In genomic region chr7:110257059-110257458, GRCm38 (mm10) we compare ENCODE assay signal across 19 mouse cellular contexts. TPM values are rescaled to one million over a fixed set of nuclear protein-coding genes. Genes with fewer than 3 reads are reported as not detected.
DNase-seq lines count a peak whose midpoint lies in the region; ATAC-seq and TF ChIP-seq lines count a peak whose summit lies in the region.
"Had no signal": no experiment of that assay in that cellular context is flagged by ENCODE, and none has a peak within 500 bp of the region (broad histone marks: within the 10 kb centered on the region; RNA-seq: fewer than 3 reads in every experiment).

No protein-coding gene starts in this region.

- no peak for ATAC-seq in heart, embryonic 12.5 days (ENCODE audit: insufficient number of reproducible peaks, low FRiP score)
- ATAC-seq: forebrain, embryonic 13.5 days; inflammation-experienced regulatory T-cells, adult 6 months; lung, postnatal 0 days had no signal

- no peaks in the 10 kb centered on the region for H3K79me2 ChIP-seq in MEL (ENCODE audit: control insufficient read depth, insufficient read depth, low read length, poor library complexity)
- H3K79me2 ChIP-seq in macrophage (ENCODE audit: inconsistent target) = peaks cover 95% of the 10 kb centered on the region

- 61% methylated on average over 2 of the region's 2 CpGs for WGBS in heart, embryonic 12.5 days
- 7% methylated on average over 2 of the region's 2 CpGs for WGBS in macrophage (ENCODE audit: missing documents)

- TF ChIP-seq RAD21 in MEL (IDR thresholded peaks at IDR 0.05; ENCODE audit: low read depth, low read length) = no peak

- peak overlapping the region; percentile 18; the same call in 1 of the 2 replicates for H3K27ac ChIP-seq in heart, embryonic 12.5 days (ENCODE audit: poor library complexity, severe bottlenecking)
- H3K27ac ChIP-seq in MEL (ENCODE audit: control insufficient read depth, low read depth, low read length) (no peak overlapping the region), macrophage (0 out of 2 replicates have a peak overlapping the region, but pooled peaks have one; percentile 5)
- H3K27ac ChIP-seq: forebrain, embryonic 13.5 days; hindbrain, embryonic 13.5 days; limb, embryonic 15.5 days; liver, embryonic 15.5 days had no signal

- peaks cover 12% of the 10 kb centered on the region for H3K36me3 ChIP-seq in heart, embryonic 12.5 days
- H3K36me3 ChIP-seq in MEL (ENCODE audit: control insufficient read depth in 1 of 2, insufficient read depth in 2 of 2, low read length in 2 of 2) (peaks cover 6 to 9% of the 10 kb centered on the region in 2 experiments), macrophage (ENCODE audit: inconsistent target) (peaks cover 13% of the 10 kb centered on the region)
- H3K36me3 ChIP-seq: liver, embryonic 15.5 days had no signal

- H3K4me1 ChIP-seq in heart, embryonic 12.5 days (replicated peaks) = peaks cover 67% of the 10 kb centered on the region
- peaks cover 4% of the 10 kb centered on the region in 2 experiments for H3K4me1 ChIP-seq in MEL (ENCODE audit: control insufficient read depth in 1 of 2, insufficient read depth in 2 of 2, low read length in 2 of 2)
- H3K4me1 ChIP-seq: forebrain, embryonic 13.5 days; hindbrain, embryonic 13.5 days had no signal

- TF ChIP-seq POLR2A in MEL (IDR thresholded peaks at IDR 0.05; ENCODE audit: control insufficient read depth in 1 of 2, insufficient read depth in 1 of 2, low read depth in 1 of 2, low read length in 2 of 2, poor library complexity in 1 of 2) = no peak

- no peaks in the 10 kb centered on the region for H3K27me3 ChIP-seq in heart, embryonic 12.5 days (replicated peaks)
- H3K27me3 ChIP-seq in MEL (ENCODE audit: control insufficient read depth in 1 of 2, insufficient read depth in 2 of 2, low read length in 2 of 2) = no peaks in the 10 kb centered on the region
- H3K27me3 ChIP-seq: forebrain, embryonic 13.5 days; hindbrain, embryonic 13.5 days; limb, embryonic 15.5 days; liver, embryonic 15.5 days had no signal

- no peak for TF ChIP-seq CTCF in MEL (IDR thresholded peaks at IDR 0.05 in 2 of 3, conservative IDR thresholded peaks at IDR 0.05 in 1 of 3; ENCODE audit: control insufficient read depth in 1 of 3, insufficient read depth in 1 of 3, low read depth in 2 of 3, low read length in 3 of 3, poor library complexity in 1 of 3, severe bottlenecking in 1 of 3)

- DNase-seq in heart, adult 18-20 months = no peak
- DNase-seq in 416B (ENCODE audit: low read depth) = peak; percentile 78
- peak; percentile 36 for DNase-seq in MEL (ENCODE audit: low read depth, low spot score)
- no peak for DNase-seq in lung, postnatal 10 days
- no peak for DNase-seq in Muller cell, postnatal 12 days (ENCODE audit: inconsistent ontology term)
- DNase-seq: adrenal gland, postnatal 25 days; cerebellum, adult 8-10 months; gastrocnemius, postnatal 10 days; kidney, postnatal 14 days; right cerebral cortex, postnatal 25 days; thymus, postnatal 36 days had no signal

- no peak overlapping the region for H3K9ac ChIP-seq in heart, embryonic 12.5 days
- no peak overlapping the region for H3K9ac ChIP-seq in MEL (ENCODE audit: control insufficient read depth, low read depth, low read length, poor library complexity, severe bottlenecking)
- H3K9ac ChIP-seq: forebrain, embryonic 13.5 days; hindbrain, embryonic 13.5 days; limb, embryonic 15.5 days; liver, embryonic 15.5 days had no signal

- H3K9me3 ChIP-seq in heart, embryonic 12.5 days (replicated peaks) = no peaks in the 10 kb centered on the region
- H3K9me3 ChIP-seq in MEL (replicated peaks; ENCODE audit: insufficient read depth, low read length) = no peaks in the 10 kb centered on the region
- H3K9me3 ChIP-seq: forebrain, embryonic 13.5 days; hindbrain, embryonic 13.5 days; limb, embryonic 15.5 days; liver, embryonic 15.5 days had no signal

- no peak overlapping the region for H3K4me2 ChIP-seq in heart, embryonic 12.5 days
- H3K4me2 ChIP-seq: forebrain, embryonic 13.5 days; hindbrain, embryonic 13.5 days; limb, embryonic 15.5 days; liver, embryonic 15.5 days had no signal

- TF ChIP-seq EP300 in MEL (IDR thresholded peaks at IDR 0.05; ENCODE audit: low read depth in 1 of 2, low read length in 2 of 2) = peak; percentile 48 to 54; a peak in 2 of 4 replicates

- no peak overlapping the region for H3K4me3 ChIP-seq in heart, embryonic 12.5 days
- H3K4me3 ChIP-seq in MEL (ENCODE audit: control insufficient read depth in 1 of 2, insufficient read depth in 1 of 2, low read depth in 2 of 2, low read length in 2 of 2) (no peak overlapping the region), macrophage (ENCODE audit: inconsistent target) (no peak overlapping the region)
- H3K4me3 ChIP-seq: forebrain, embryonic 13.5 days; hindbrain, embryonic 13.5 days; limb, embryonic 15.5 days; liver, embryonic 15.5 days had no signal

TF ChIP-seq in MEL, 35 proteins besides CTCF, POLR2A, EP300 and RAD21:
- TF ChIP-seq NELFE (IDR thresholded peaks at IDR 0.05; ENCODE audit: low read depth, low read length) = no peak
- peak; percentile 77 for TF ChIP-seq RCOR1 (IDR thresholded peaks at IDR 0.05; ENCODE audit: low read depth, low read length)
- no peak for TF ChIP-seq CHD1 (IDR thresholded peaks at IDR 0.05; ENCODE audit: low read depth, low read length)
- no peak for TF ChIP-seq ETS1 (IDR thresholded peaks at IDR 0.05; ENCODE audit: low read depth, low read length)
- TF ChIP-seq POLR2AphosphoS5 (IDR thresholded peaks at IDR 0.05; ENCODE audit: borderline replicate concordance, low read depth, low read length) = no peak
- no peak for TF ChIP-seq MYB (IDR thresholded peaks at IDR 0.05; ENCODE audit: low read depth, low read length)
- peak; percentile 74; the same call in 1 of the 2 replicates for TF ChIP-seq BHLHE40 (IDR thresholded peaks at IDR 0.05; ENCODE audit: borderline replicate concordance, low read depth, low read length)
- TF ChIP-seq CHD2 (IDR thresholded peaks at IDR 0.05; ENCODE audit: low read length) = no peak
- peak; percentile 82 for TF ChIP-seq GATA1 (IDR thresholded peaks at IDR 0.05; ENCODE audit: low read depth, low read length)
- TF ChIP-seq ZMIZ1 (IDR thresholded peaks at IDR 0.05; ENCODE audit: low read depth, low read length) = no peak
- no peak for TF ChIP-seq USF2 (IDR thresholded peaks at IDR 0.05; ENCODE audit: borderline replicate concordance in 1 of 2, insufficient read depth in 1 of 2, low read depth in 1 of 2, low read length in 2 of 2)
- TF ChIP-seq TCF12 (IDR thresholded peaks at IDR 0.05; ENCODE audit: low read depth, low read length) = no peak
- no peak for TF ChIP-seq ELF1 (IDR thresholded peaks at IDR 0.05; ENCODE audit: low read depth, low read length)
- TF ChIP-seq ZC3H11A (IDR thresholded peaks at IDR 0.05; ENCODE audit: low read depth, low read length) = no peak
- TF ChIP-seq SIN3A (IDR thresholded peaks at IDR 0.05; ENCODE audit: low read length) = no peak
- no peak for TF ChIP-seq ZNF384 (IDR thresholded peaks at IDR 0.05; ENCODE audit: low read depth, low read length)
- no peak for TF ChIP-seq JUND (IDR thresholded peaks at IDR 0.05; ENCODE audit: low read depth, low read length)
- no peak for TF ChIP-seq USF1 (IDR thresholded peaks at IDR 0.05; ENCODE audit: low read depth, low read length)
- no peak for TF ChIP-seq SMC3 (IDR thresholded peaks at IDR 0.05; ENCODE audit: low read depth, low read length)

RNA-seq across cellular contexts. Expression of gene Swap70, which starts 35.5 kb away (rescaled TPM):
- polyA plus RNA-seq in heart, embryonic 12.5 days (2016; fragmentation: Nextera tagmentation; extraction: Ambion mirVana) = 22.6 and 23.1 TPM in 2 replicates
- 10 to 100 TPM; 10.8 to 14.7 TPM for total RNA-seq in heart, adult 18-20 months (2021)
- 18.3 and 22.3 TPM in 2 replicates for total RNA-seq in MEL (2012; rRNA removed)
- polyA plus RNA-seq in MEL (2012; ENCODE audit: insufficient read depth in 1 of 2, insufficient read length in 2 of 2, low read depth in 1 of 2, low replicate concordance in 2 of 2, missing spikeins in 1 of 2) (10 to 100 TPM in 1 of 2 experiments, not detected in 1; 23.3 TPM), macrophage (2018) (47.8 to 56.9 TPM (median 50.1 TPM) in 3 replicates)
- 1,000 to 10,000 TPM in 1 of 26 experiments, 100 to 1,000 TPM in 25; 109 to 1,215 (median 168) TPM for total RNA-seq in macrophage (2018; cell fraction: chromatin; rRNA removed)
- 100 to 1,000 TPM in 4 of 26 experiments, 10 to 100 TPM in 22; 49.9 to 246 (median 55.3) TPM for total RNA-seq in macrophage (2018; cell fraction: cytosol; rRNA removed)
- total RNA-seq in macrophage (2018; cell fraction: nucleus; rRNA removed) = 100 to 1,000 TPM in 21 of 26 experiments, 10 to 100 TPM in 5; 92.3 to 689 (median 138) TPM

Comparison
In these comparisons a context has a peak if more than half of its experiments do, and no peak if none do; other contexts are left out.
1. DNase-seq: peak in 416B (single experiment) and MEL (single experiment); none in heart, adult 18-20 months (0 of 2), lung, postnatal 10 days (single experiment) and Muller cell, postnatal 12 days (single experiment).